Mouse (Mus musculus) monocyte, adult 2 months (primary cell): ENCODE data around the gene Fstl4.
"Not testable (repeated sequence)": the region's sequence is repeated elsewhere in the genome, so short reads cannot be mapped to it uniquely, and the experiment has no call there.

Source experiments
- DNase-seq, 2 experiments: peaks; one replicate each; pipeline ENCODE4 v3.0.0; 2022; ENCODE audit warnings: low spot score in 2 of 2, low read depth in 1 of 2

The Fstl4 gene

GRCm38 (mm10) chr11:53081310-53081709, 316.9 kb downstream of the Fstl4 start:
- DNase-seq, result no peak

GRCm38 (mm10) chr11:53085367-53085766, 320.9 kb downstream of the Fstl4 start:
- DNase-seq, result no peak

- no peak for DNase-seq
Measured at GRCm38 (mm10) chr11:53085858-53086565, 321.6 kb downstream of the Fstl4 start.

GRCm38 (mm10) chr11:53087896-53088295, 323.5 kb downstream of the Fstl4 start:
- not testable (repeated sequence) for DNase-seq

GRCm38 (mm10) chr11:53091596-53091995, 327.2 kb downstream of the Fstl4 start:
- DNase-seq, result no peak

GRCm38 (mm10) chr11:53096871-53097270, 332.4 kb downstream of the Fstl4 start:
- DNase-seq, result no peak

GRCm38 (mm10) chr11:53097331-53097730, 332.9 kb downstream of the Fstl4 start:
- DNase-seq, result no peak

- DNase-seq, result no peak
Measured at GRCm38 (mm10) chr11:53097870-53098269, 333.4 kb downstream of the Fstl4 start.

GRCm38 (mm10) chr11:53098780-53099198, 334.4 kb downstream of the Fstl4 start:
- no peak for DNase-seq

GRCm38 (mm10) chr11:53099322-53099721, 334.9 kb downstream of the Fstl4 start:
- no peak for DNase-seq

- DNase-seq, result no peak
Measured at GRCm38 (mm10) chr11:53101732-53102131, 337.3 kb downstream of the Fstl4 start.

- no peak for DNase-seq
Measured at GRCm38 (mm10) chr11:53103601-53104325, 339.3 kb downstream of the Fstl4 start.

GRCm38 (mm10) chr11:53107706-53108105, 343.3 kb downstream of the Fstl4 start:
- no peak for DNase-seq

GRCm38 (mm10) chr11:53108798-53109197, 344.4 kb downstream of the Fstl4 start:
- no peak for DNase-seq

- DNase-seq, result no peak
Measured at GRCm38 (mm10) chr11:53109701-53110467, 345.4 kb downstream of the Fstl4 start.

- DNase-seq, result no peak
Measured at GRCm38 (mm10) chr11:53115711-53116110, 351.3 kb downstream of the Fstl4 start.

- DNase-seq, result no peak
Measured at GRCm38 (mm10) chr11:53116356-53116755, 351.9 kb downstream of the Fstl4 start.

- DNase-seq, result no peak
Measured at GRCm38 (mm10) chr11:53118226-53118965, 354.0 kb downstream of the Fstl4 start.

GRCm38 (mm10) chr11:53119966-53120365, 355.5 kb downstream of the Fstl4 start:
- DNase-seq, result no peak

GRCm38 (mm10) chr11:53121208-53121607, 356.8 kb downstream of the Fstl4 start:
- DNase-seq, result no peak

GRCm38 (mm10) chr11:53124799-53125198, 360.4 kb downstream of the Fstl4 start:
- no peak for DNase-seq
